Mouse (Mus musculus): ENCODE results near the gene Myl7. TPM values are rescaled to one million over a fixed set of nuclear protein-coding genes. Genes with fewer than 3 reads are reported as not detected.

The Myl7 gene
- polyA plus RNA-seq, 1 experiment from 2014 or later = not detected

- 69% methylated on average over 5 of the region's 5 CpGs for whole genome bisulfite sequencing
- Histone ChIP-seq H3K36me3 (ENCODE audit: control insufficient read depth, insufficient read depth) (no peaks in the 10 kb centered on the region), H3K9me3 (ENCODE audit: control insufficient read depth, low read length) (no peaks in the 10 kb centered on the region)
Measured at GRCm38 (mm10) chr11:5850452-5850851, 48.1 kb downstream of the Myl7 start.

GRCm38 (mm10) chr11:5849316-5849715 lies 49.3 kb downstream of the Myl7 start:
- H3K36me3 ChIP-seq (ENCODE audit: control insufficient read depth, insufficient read depth) = no peaks in the 10 kb centered on the region
- H3K4me1 ChIP-seq (replicated peaks; ENCODE audit: control insufficient read depth, insufficient read depth, low read length) = peaks cover 13% of the 10 kb centered on the region
- no peak overlapping the region for H3K9ac ChIP-seq (replicated peaks; ENCODE audit: low read depth, low read length)
- H3K4me2 ChIP-seq (ENCODE audit: low read length) = no peak overlapping the region
- H3K27me3 ChIP-seq (replicated peaks; ENCODE audit: control insufficient read depth, insufficient read depth, low read length) = no peaks in the 10 kb centered on the region
- WGBS = 41% methylated on average over 2 of the region's 2 CpGs
- no peak overlapping the region for H3K4me3 ChIP-seq (replicated peaks; ENCODE audit: low read length)
- ATAC-seq = peak; percentile 21; the same call in 1 of the 2 replicates
- H3K9me3 ChIP-seq (ENCODE audit: control insufficient read depth, low read length) = no peaks in the 10 kb centered on the region
- no peak overlapping the region; the same call in 1 of the 2 replicates for H3K27ac ChIP-seq (ENCODE audit: low read length)

More at GRCm38 (mm10) chr11:5850452-5850851, 48.1 kb downstream of the Myl7 start:
- H3K9ac ChIP-seq (replicated peaks; ENCODE audit: low read depth, low read length) = no peak overlapping the region
- peaks cover 13% of the 10 kb centered on the region for H3K4me1 ChIP-seq (replicated peaks; ENCODE audit: control insufficient read depth, insufficient read depth, low read length)
- no peaks in the 10 kb centered on the region for H3K27me3 ChIP-seq (replicated peaks; ENCODE audit: control insufficient read depth, insufficient read depth, low read length)
- H3K4me2 ChIP-seq (ENCODE audit: low read length) = no peak overlapping the region
- H3K4me3 ChIP-seq (replicated peaks; ENCODE audit: low read length) = no peak overlapping the region
- ATAC-seq = no peak
- no peak overlapping the region for H3K27ac ChIP-seq (ENCODE audit: low read length)

GRCm38 (mm10) chr11:5848741-5849140 lies 49.8 kb downstream of the Myl7 start:
- Histone ChIP-seq H3K9me3 (ENCODE audit: control insufficient read depth, low read length) (no peaks in the 10 kb centered on the region), H3K4me2 (ENCODE audit: low read length) (no peak overlapping the region), H3K27ac (ENCODE audit: low read length) (peak overlapping the region; percentile 71), H3K4me3 (replicated peaks; ENCODE audit: low read length) (no peak overlapping the region), H3K9ac (replicated peaks; ENCODE audit: low read depth, low read length) (no peak overlapping the region), H3K36me3 (ENCODE audit: control insufficient read depth, insufficient read depth) (no peaks in the 10 kb centered on the region), H3K27me3 (replicated peaks; ENCODE audit: control insufficient read depth, insufficient read depth, low read length) (no peaks in the 10 kb centered on the region), H3K4me1 (replicated peaks; ENCODE audit: control insufficient read depth, insufficient read depth, low read length) (peaks cover 13% of the 10 kb centered on the region)
- 12% methylated on average over 6 of the region's 6 CpGs for WGBS
- peak; percentile 94 for ATAC-seq

- no peaks in the 10 kb centered on the region for H3K27me3 ChIP-seq (replicated peaks; ENCODE audit: control insufficient read depth, insufficient read depth, low read length)
- H3K9me3 ChIP-seq (ENCODE audit: control insufficient read depth, low read length) = no peaks in the 10 kb centered on the region
- H3K9ac ChIP-seq (replicated peaks; ENCODE audit: low read depth, low read length) = no peak overlapping the region
- no peak overlapping the region for H3K4me2 ChIP-seq (ENCODE audit: low read length)
- H3K36me3 ChIP-seq (ENCODE audit: control insufficient read depth, insufficient read depth) = no peaks in the 10 kb centered on the region
- 80% methylated on average over 7 of the region's 7 CpGs for WGBS
- no peak overlapping the region for H3K27ac ChIP-seq (ENCODE audit: low read length)
- H3K4me3 ChIP-seq (replicated peaks; ENCODE audit: low read length) = no peak overlapping the region
- ATAC-seq = no peak
- peaks cover 13% of the 10 kb centered on the region for H3K4me1 ChIP-seq (replicated peaks; ENCODE audit: control insufficient read depth, insufficient read depth, low read length)
Measured at GRCm38 (mm10) chr11:5846639-5847345, 51.8 kb downstream of the Myl7 start.

Other genes starting within 250 kb of the Myl7 start
- gene Mrps24, start 183.1 kb downstream of the Myl7 start, polyA plus RNA-seq (2015; fragmentation: Nextera tagmentation; extraction: Ambion mirVana) = 168 and 171 TPM in 2 replicates
- gene Urgcp, start 136.4 kb downstream of the Myl7 start, polyA plus RNA-seq (2015; fragmentation: Nextera tagmentation; extraction: Ambion mirVana) = 35.2 TPM in 2 replicates
- gene Dbnl, start 110.3 kb downstream of the Myl7 start, polyA plus RNA-seq (2015; fragmentation: Nextera tagmentation; extraction: Ambion mirVana) = 139 and 141 TPM in 2 replicates
- gene Pgam2, start 95.0 kb downstream of the Myl7 start, polyA plus RNA-seq (2015; fragmentation: Nextera tagmentation; extraction: Ambion mirVana) = 1.9 and 2.4 TPM in 2 replicates
- gene Polm, start 60.8 kb downstream of the Myl7 start, polyA plus RNA-seq (2015; fragmentation: Nextera tagmentation; extraction: Ambion mirVana) = 8.7 and 8.8 TPM in 2 replicates
- 12.6 and 18.5 TPM in 2 replicates for gene Aebp1, start 36.8 kb downstream of the Myl7 start, polyA plus RNA-seq (2015; fragmentation: Nextera tagmentation; extraction: Ambion mirVana)
- 72.1 and 75.8 TPM in 2 replicates for gene Pold2, start 20.5 kb downstream of the Myl7 start, polyA plus RNA-seq (2015; fragmentation: Nextera tagmentation; extraction: Ambion mirVana)
- gene Gck, start 51.3 kb upstream of the Myl7 start, polyA plus RNA-seq (2015; fragmentation: Nextera tagmentation; extraction: Ambion mirVana) = 5.5 and 8.2 TPM in 2 replicates
- 93.4 and 111 TPM in 2 replicates for gene Ykt6, start 56.9 kb upstream of the Myl7 start, polyA plus RNA-seq (2015; fragmentation: Nextera tagmentation; extraction: Ambion mirVana)
- 163 and 171 TPM in 2 replicates for gene Camk2b, start 167.6 kb upstream of the Myl7 start, polyA plus RNA-seq (2015; fragmentation: Nextera tagmentation; extraction: Ambion mirVana)